Mouse (Mus musculus) G1E (cell line): ENCODE data around the gene Agpat4. TPM values are rescaled to one million over a fixed set of nuclear protein-coding genes. Genes with fewer than 3 reads are reported as not detected.

Source experiments
- ATAC-seq: 2 replicates; pipeline ENCODE4 v1.8.0; 2016; ENCODE audit warnings: mild to moderate bottlenecking; ENCODE audit not compliant: insufficient number of reproducible peaks, poor library complexity, low FRiP score, severe bottlenecking; ENCODE audit errors: extremely low read depth
- DNase-seq: peaks from one replicate; pipeline ENCODE4 v3.0.0; 2012; ENCODE audit warnings: low spot score
- H3K27me3 ChIP-seq: 2 replicates; pipeline ENCODE4 v1.6.1; 2012; ENCODE audit warnings: mild to moderate bottlenecking, low read length, inconsistent platforms; ENCODE audit not compliant: insufficient read depth
- H3K36me3 ChIP-seq: replicated peaks from 2 replicates; pipeline ENCODE3; 2012; ENCODE audit warnings: mild to moderate bottlenecking, inconsistent platforms
- H3K4me1 ChIP-seq: 2 replicates; pipeline ENCODE4 v1.6.1; 2012; ENCODE audit warnings: low read depth, low read length, inconsistent platforms, mixed read lengths; ENCODE audit not compliant: insufficient read depth
- H3K4me3 ChIP-seq: 2 replicates; pipeline ENCODE4 v1.5.1; 2012; ENCODE audit warnings: low read depth, mild to moderate bottlenecking, inconsistent platforms, low read length, moderate library complexity, mixed read lengths
- H3K9me3 ChIP-seq: replicated peaks from 2 replicates; pipeline ENCODE4 v1.6.1; 2012; ENCODE audit warnings: inconsistent platforms
- CTCF ChIP-seq: IDR thresholded peaks from 2 replicates; pipeline ENCODE4 v1.5.1; 2012; ENCODE audit warnings: low read depth, low read length, inconsistent platforms, mixed read lengths
- GATA1 ChIP-seq: IDR thresholded peaks from 2 replicates; pipeline ENCODE4 v1.6.1; 2012; ENCODE audit warnings: borderline replicate concordance, low read length, inconsistent platforms, mixed read lengths
- GATA2 ChIP-seq: IDR thresholded peaks from 2 replicates; pipeline ENCODE4 v1.6.1; 2012; ENCODE audit warnings: low read depth, low read length, inconsistent platforms, borderline replicate concordance
- POLR2AphosphoS5 ChIP-seq: IDR thresholded peaks from 2 replicates; pipeline ENCODE4 v1.6.1; 2012; ENCODE audit warnings: low read depth, low read length, inconsistent platforms; ENCODE audit not compliant: insufficient replicate concordance
- TAL1 ChIP-seq: conservative IDR thresholded peaks from 2 replicates; pipeline ENCODE4 v1.6.1; 2012; ENCODE audit warnings: low read depth, low read length, inconsistent platforms, mixed read lengths
- polyA plus RNA-seq: library from polyadenylated mRNA; stranded (reverse); fragments of >175 nt; gene quantifications from 2 replicates; pipeline ENCODE4 v1.2.3, GENCODE M21; 2012
- total RNA-seq, 2 experiments: library from RNA; stranded (forward) in 1 of 2; stranded (reverse) in 1 of 2; fragments of 200-1000 nt in 1 of 2; fragments of >200 nt in 1 of 2; fragmentation: Nextera tagmentation in 1 of 2; gene quantifications; 2 replicates each; pipeline ENCODE4 v1.2.3; 2014 to 2017

Agpat4 gene
- total and polyA plus RNA-seq, 3 experiments, result 7.5 to 14.0 (median 11.0) TPM

DNA sequence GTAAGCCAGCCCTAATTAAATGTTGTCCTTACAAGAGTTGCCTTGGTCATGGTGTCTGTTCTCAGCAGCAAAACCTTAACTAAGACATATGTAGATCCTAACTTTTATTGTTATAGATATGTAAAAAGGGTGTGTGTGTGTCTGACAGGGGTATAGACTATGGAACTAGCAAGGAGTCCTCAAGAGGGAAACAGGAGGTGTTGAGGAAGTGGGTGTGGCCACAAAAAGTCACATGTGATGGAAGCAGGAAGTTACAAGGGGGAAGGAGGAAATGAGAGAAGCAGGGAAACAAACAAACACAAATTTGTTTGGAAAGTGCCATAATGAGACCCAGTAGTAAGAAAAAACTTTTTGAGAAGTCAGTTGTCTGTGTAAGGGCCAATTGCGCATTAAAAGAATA, 24.5 kb upstream of the Agpat4 start:
- Histone ChIP-seq H3K4me1 (no peaks in the 10 kb centered on the region), H3K36me3 (no peaks in the 10 kb centered on the region), H3K27me3 (peaks cover 14% of the 10 kb centered on the region), H3K4me3 (no peak overlapping the region), H3K9me3 (0 out of 2 replicates have a peak, but pooled peaks cover 4% of the 10 kb centered on the region)
- TF ChIP-seq POLR2AphosphoS5 (no peak), TAL1 (no peak), GATA1 (no peak), CTCF (no peak)
- ATAC-seq (no peak), DNase-seq (no peak)

DNA sequence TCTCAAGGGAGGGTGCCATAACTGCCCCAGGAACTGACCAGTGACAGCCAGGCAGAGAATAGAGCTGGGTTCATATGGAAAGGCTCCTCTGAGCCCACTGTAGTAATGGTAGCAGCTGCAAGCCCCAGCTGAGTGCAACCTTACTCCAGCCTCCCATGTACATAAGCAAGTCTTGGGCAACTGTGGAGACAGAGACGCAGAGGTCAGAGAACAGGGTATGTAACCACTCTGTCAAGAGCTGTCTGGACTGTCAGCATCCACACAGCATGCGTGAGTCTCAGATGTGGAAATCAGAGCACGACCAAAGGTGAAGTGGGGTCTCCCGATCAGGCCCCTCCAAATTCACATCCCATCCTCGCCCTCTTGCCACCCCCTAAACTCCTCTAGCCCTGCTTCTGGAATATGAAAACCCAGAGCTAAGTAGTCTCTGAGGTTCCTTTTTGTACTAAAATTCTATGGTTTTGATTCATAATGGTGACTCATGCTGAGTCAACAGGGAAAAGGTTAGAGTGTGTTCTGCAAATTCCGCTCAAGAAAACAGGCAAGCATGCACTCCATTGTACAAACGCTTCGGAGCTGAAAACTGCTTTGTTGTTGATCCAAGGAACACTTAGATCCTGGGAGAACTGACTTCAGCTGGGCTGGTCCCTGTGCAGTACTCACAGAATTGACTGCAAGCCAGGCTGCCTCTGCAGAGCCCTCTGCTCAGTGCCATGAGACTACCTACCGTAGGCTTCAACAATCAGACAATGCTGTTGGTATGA, 23.5 kb upstream of the Agpat4 start:
- no peak for ATAC-seq
- no peaks in the 10 kb centered on the region for H3K4me1 ChIP-seq
- no peaks in the 10 kb centered on the region for H3K36me3 ChIP-seq
- H3K9me3 ChIP-seq, result peaks cover 7% of the 10 kb centered on the region; the same call in 1 of the 2 replicates
- DNase-seq, result no peak
- TF ChIP-seq CTCF (no peak), POLR2AphosphoS5 (no peak), TAL1 (no peak), GATA2 (no peak), GATA1 (no peak)
- no peak overlapping the region for H3K4me3 ChIP-seq
- peaks cover 14% of the 10 kb centered on the region for H3K27me3 ChIP-seq

DNA sequence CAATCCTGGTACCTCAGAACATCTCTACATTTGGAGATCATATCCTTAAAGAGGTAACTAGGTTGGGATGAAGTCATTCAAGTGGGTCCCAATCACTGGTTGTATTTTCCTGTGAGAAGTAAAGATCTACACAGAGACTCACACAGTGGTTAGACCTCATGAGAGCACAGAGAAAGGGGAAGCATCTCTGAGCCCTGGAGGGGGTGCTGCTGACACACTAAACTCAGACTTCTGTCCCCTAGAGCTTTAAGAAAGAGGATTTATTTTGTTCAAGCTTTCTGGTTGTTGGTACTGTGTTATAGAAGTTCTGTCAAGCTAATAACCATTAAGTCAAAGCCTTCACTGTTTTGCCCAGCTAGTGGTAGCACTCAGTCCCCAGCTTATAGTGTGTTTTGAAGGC, 19.1 kb upstream of the Agpat4 start:
- Histone ChIP-seq H3K9me3 (peaks cover 6% of the 10 kb centered on the region; the same call in 1 of the 2 replicates), H3K4me1 (peaks cover 6% of the 10 kb centered on the region), H3K36me3 (no peaks in the 10 kb centered on the region), H3K27me3 (peaks cover 10% of the 10 kb centered on the region), H3K4me3 (no peak overlapping the region)
- ATAC-seq (no peak), DNase-seq (no peak)
- TF ChIP-seq GATA2 (no peak), CTCF (no peak)

DNA sequence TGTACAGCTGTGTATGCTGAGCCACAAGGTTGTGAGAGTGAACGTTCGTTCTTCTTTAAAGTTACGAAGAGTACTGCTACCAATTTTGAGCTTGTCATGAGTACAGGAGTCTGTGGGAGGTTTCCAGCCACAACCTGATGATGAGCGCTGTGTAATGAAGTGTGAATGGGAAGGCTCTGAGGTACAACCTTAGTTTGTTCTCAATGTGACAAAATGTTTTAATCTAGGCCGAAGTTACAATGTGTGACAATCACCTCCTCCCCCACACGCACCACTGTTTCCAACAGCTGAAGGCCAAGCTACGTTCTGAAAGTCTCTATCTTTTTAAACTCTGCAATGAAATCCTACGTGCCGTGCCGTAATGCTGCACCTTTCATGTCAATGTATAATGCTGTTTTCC, 16.2 kb upstream of the Agpat4 start:
- ATAC-seq, result no peak
- DNase-seq, result no peak
- Histone ChIP-seq H3K9me3 (peaks cover 6% of the 10 kb centered on the region; the same call in 1 of the 2 replicates), H3K27me3 (peaks cover 4% of the 10 kb centered on the region), H3K36me3 (no peaks in the 10 kb centered on the region), H3K4me1 (peaks cover 14% of the 10 kb centered on the region), H3K4me3 (no peak overlapping the region)
- TF ChIP-seq GATA1 (no peak), GATA2 (no peak), POLR2AphosphoS5 (no peak), TAL1 (no peak), CTCF (no peak)

DNA sequence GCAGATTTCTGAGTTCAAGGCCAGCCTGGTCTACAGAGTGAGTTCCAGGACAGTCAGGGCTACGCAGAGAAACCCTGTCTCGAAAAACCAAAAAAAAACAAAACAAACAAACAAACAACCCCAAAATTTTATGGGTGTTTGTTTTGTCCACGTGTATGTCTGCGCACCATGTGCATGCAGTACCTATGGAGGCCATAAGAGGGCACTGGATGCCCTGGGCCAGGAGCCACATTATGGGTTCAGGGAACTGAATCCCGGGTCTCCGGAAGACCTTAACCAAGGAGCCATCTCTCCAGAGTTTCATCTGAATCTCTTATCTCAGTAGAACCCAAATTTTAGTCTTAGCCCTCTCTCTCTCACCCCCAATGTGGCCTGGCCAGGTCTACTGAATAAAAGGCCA, 14.7 kb upstream of the Agpat4 start:
- DNase-seq, result no peak
- Histone ChIP-seq H3K27me3 (peaks cover 2% of the 10 kb centered on the region), H3K9me3 (peaks cover 6% of the 10 kb centered on the region; the same call in 1 of the 2 replicates), H3K4me3 (no peak overlapping the region), H3K36me3 (no peaks in the 10 kb centered on the region), H3K4me1 (peaks cover 14% of the 10 kb centered on the region)
- TF ChIP-seq POLR2AphosphoS5 (no peak), GATA1 (no peak), CTCF (peak; percentile 52)
- ATAC-seq, result no peak

DNA sequence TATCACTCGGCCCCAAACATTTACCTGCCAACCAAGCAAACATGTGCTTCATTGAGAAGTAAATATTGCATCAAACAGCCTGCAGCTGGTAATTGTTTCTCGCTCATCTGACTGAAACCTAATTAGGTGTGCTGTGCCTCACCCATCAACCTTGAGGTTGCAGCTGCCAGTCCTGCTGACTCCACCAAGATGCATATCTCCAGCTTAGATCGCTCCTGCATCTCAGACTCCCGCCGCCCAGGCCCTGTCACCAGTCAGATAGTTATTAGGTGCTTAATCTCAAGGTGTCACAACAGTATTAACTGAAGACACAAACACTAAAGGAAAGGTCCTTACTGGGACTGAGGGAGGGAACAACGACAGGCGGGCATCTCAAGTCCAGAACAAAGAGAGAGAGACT, 14.3 kb upstream of the Agpat4 start:
- ATAC-seq (peak; percentile 15; the same call in 1 of the 2 replicates), DNase-seq (no peak)
- TF ChIP-seq GATA1 (no peak), CTCF (no peak), GATA2 (no peak)
- Histone ChIP-seq H3K36me3 (no peaks in the 10 kb centered on the region), H3K4me3 (no peak overlapping the region), H3K4me1 (peaks cover 14% of the 10 kb centered on the region), H3K27me3 (peaks cover 2% of the 10 kb centered on the region), H3K9me3 (peaks cover 6% of the 10 kb centered on the region; the same call in 1 of the 2 replicates)

DNA sequence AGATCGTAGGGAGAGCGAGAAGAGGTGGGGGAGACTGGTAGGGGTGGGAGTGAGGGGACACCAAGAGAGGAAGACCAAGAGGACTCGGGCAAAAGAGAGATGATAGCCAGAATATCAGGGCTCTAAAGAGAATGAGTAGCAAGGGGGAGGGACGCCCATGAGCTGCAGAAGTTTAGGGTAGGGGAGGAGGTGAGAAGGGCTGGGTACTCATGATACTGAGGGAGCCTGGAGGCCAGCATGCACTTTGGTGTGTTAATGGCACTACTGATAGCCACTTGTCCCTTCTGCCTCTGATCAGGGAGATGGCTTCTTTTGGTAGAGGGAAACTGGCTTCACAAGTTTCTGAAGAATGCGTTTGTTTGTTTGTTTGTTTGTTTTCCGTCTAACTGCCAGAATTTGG, 13.8 kb upstream of the Agpat4 start:
- Histone ChIP-seq H3K4me1 (peaks cover 14% of the 10 kb centered on the region), H3K36me3 (no peaks in the 10 kb centered on the region), H3K27me3 (peaks cover 2% of the 10 kb centered on the region; the same call in 1 of the 2 replicates), H3K4me3 (no peak overlapping the region), H3K9me3 (peaks cover 6% of the 10 kb centered on the region; the same call in 1 of the 2 replicates)
- TF ChIP-seq CTCF (no peak), POLR2AphosphoS5 (no peak), GATA1 (no peak), TAL1 (no peak), GATA2 (no peak)
- DNase-seq (no peak), ATAC-seq (no peak)
